8 mouse cellular contexts compared by ENCODE assay signal in genomic region chr4:44663489-44663888, GRCm38 (mm10). TPM values are rescaled to one million over a fixed set of nuclear protein-coding genes. Genes with fewer than 3 reads are reported as not detected.
A peak's percentile ranks its signal among the peaks of the same experiment; 100 is the strongest.
DNase-seq lines count a peak whose midpoint lies in the region; ATAC-seq and TF ChIP-seq lines count a peak whose summit lies in the region.

No protein-coding gene starts in this region.

- no peak overlapping the region for H3K9ac ChIP-seq in embryonic facial prominence, embryonic 15.5 days
- H3K9ac ChIP-seq in hindbrain, embryonic 15.5 days: 0 out of 2 replicates have a peak overlapping the region, but pooled peaks have one; percentile 15
- no peak overlapping the region; the same call in 1 of the 2 replicates for H3K9ac ChIP-seq in neural tube, embryonic 11.5 days (ENCODE audit: low read length)

- H3K27me3 ChIP-seq in embryonic facial prominence, embryonic 15.5 days: peaks cover 65% of the 10 kb centered on the region
- peaks cover 44% of the 10 kb centered on the region for H3K27me3 ChIP-seq in hindbrain, embryonic 15.5 days
- H3K27me3 ChIP-seq in neural tube, embryonic 11.5 days (ENCODE audit: control insufficient read depth, insufficient read depth, low read length): peaks cover 40% of the 10 kb centered on the region

- peaks cover 13% of the 10 kb centered on the region for H3K4me1 ChIP-seq in embryonic facial prominence, embryonic 15.5 days
- H3K4me1 ChIP-seq in hindbrain, embryonic 15.5 days (replicated peaks): peaks cover 13% of the 10 kb centered on the region
- H3K4me1 ChIP-seq in neural tube, embryonic 11.5 days (ENCODE audit: control insufficient read depth, insufficient read depth, low read length): no peaks in the 10 kb centered on the region

- WGBS in embryonic facial prominence, embryonic 15.5 days: 18% methylated on average over 10 of the region's 10 CpGs
- WGBS in hindbrain, embryonic 15.5 days: 18% methylated on average over 10 of the region's 10 CpGs
- 17% methylated on average over 10 of the region's 10 CpGs for WGBS in neural tube, embryonic 11.5 days

- intact Hi-C loops in left cerebral cortex, adult 2 months (cut with DNase I): no loop called here

- no peaks in the 10 kb centered on the region for H3K36me3 ChIP-seq in embryonic facial prominence, embryonic 15.5 days
- no peaks in the 10 kb centered on the region for H3K36me3 ChIP-seq in hindbrain, embryonic 15.5 days
- H3K36me3 ChIP-seq in neural tube, embryonic 11.5 days (ENCODE audit: control insufficient read depth, insufficient read depth, low read length): no peaks in the 10 kb centered on the region

- DNase-seq in left cerebral cortex, adult 2 months (ENCODE audit: extremely low spot score in 1 of 2, low spot score in 2 of 2): no peak
- DNase-seq in left cerebral cortex, adult 11 months (ENCODE audit: low spot score): no peak
- DNase-seq in neural tube, embryonic 11.5 days (ENCODE audit: low spot score): no peak
- no peak for DNase-seq in cerebellum, adult 9-11 months
- DNase-seq in layer of hippocampus, adult 9-11 months: no peak
- no peak for DNase-seq in cerebellum, postnatal 4 days (ENCODE audit: low spot score in 2 of 2)

- H3K27ac ChIP-seq in left cerebral cortex, adult 2 months: no peak overlapping the region
- H3K27ac ChIP-seq in embryonic facial prominence, embryonic 15.5 days (replicated peaks): no peak overlapping the region
- no peak overlapping the region for H3K27ac ChIP-seq in hindbrain, embryonic 15.5 days (replicated peaks)
- H3K27ac ChIP-seq in neural tube, embryonic 11.5 days (ENCODE audit: low read depth, low read length): no peak overlapping the region

- H3K4me2 ChIP-seq in embryonic facial prominence, embryonic 15.5 days (replicated peaks): peak overlapping the region; percentile 97
- peak overlapping the region; percentile 79 for H3K4me2 ChIP-seq in hindbrain, embryonic 15.5 days
- H3K4me2 ChIP-seq in neural tube, embryonic 11.5 days (ENCODE audit: low read depth): peak overlapping the region; percentile 60

- TF ChIP-seq CTCF in left cerebral cortex, adult 2 months (IDR thresholded peaks at IDR 0.05): no peak

- no peak for ATAC-seq in embryonic facial prominence, embryonic 15.5 days (ENCODE audit: insufficient number of reproducible peaks, low FRiP score, low TSS enrichment, low read depth)
- ATAC-seq in hindbrain, embryonic 15.5 days (ENCODE audit: low FRiP score, low read depth): no peak
- ATAC-seq in neural tube, embryonic 11.5 days (ENCODE audit: insufficient read depth, low FRiP score, low TSS enrichment): peak; percentile 27; the same call in 1 of the 2 replicates

- peak overlapping the region; percentile 46 for H3K4me3 ChIP-seq in left cerebral cortex, adult 2 months
- peak overlapping the region; percentile 52; the same call in 1 of the 2 replicates for H3K4me3 ChIP-seq in embryonic facial prominence, embryonic 15.5 days (replicated peaks)
- peak overlapping the region; percentile 48 for H3K4me3 ChIP-seq in hindbrain, embryonic 15.5 days
- peak overlapping the region; percentile 38 for H3K4me3 ChIP-seq in neural tube, embryonic 11.5 days (ENCODE audit: low read depth, low read length)

- H3K9me3 ChIP-seq in embryonic facial prominence, embryonic 15.5 days (replicated peaks): no peaks in the 10 kb centered on the region
- H3K9me3 ChIP-seq in hindbrain, embryonic 15.5 days: no peaks in the 10 kb centered on the region
- H3K9me3 ChIP-seq in neural tube, embryonic 11.5 days (ENCODE audit: control insufficient read depth, low read length): no peaks in the 10 kb centered on the region

RNA-seq across cellular contexts. Expression of gene Pax5, which starts 46.8 kb away (rescaled TPM):
- total RNA-seq in left cerebral cortex, adult 2 months (2021): under 1 TPM in 1 of 2 experiments, not detected in 1; 0.51 TPM
- 0.04 and 0.08 TPM in 2 replicates for polyA plus RNA-seq in embryonic facial prominence, embryonic 15.5 days (2015; fragmentation: Nextera tagmentation; extraction: Ambion mirVana)
- 2.1 and 2.2 TPM in 2 replicates for polyA plus RNA-seq in hindbrain, embryonic 15.5 days (2015; fragmentation: Nextera tagmentation; extraction: Ambion mirVana)
- polyA plus RNA-seq in neural tube, embryonic 11.5 days (2014; fragmentation: Nextera tagmentation; extraction: Ambion mirVana): 0.76 and 2.4 TPM in 2 replicates
